Mouse (Mus musculus) right cerebral cortex, postnatal 14 days (tissue): Measurements from ENCODE around the gene Sox6.

Source experiments
- DNase-seq: peaks from one replicate; pipeline ENCODE4 v3.0.0; 2022

Sox6 gene

GRCm38 (mm10) chr7:115888561-115888960 is 150.0 kb downstream of the Sox6 start:
- DNase-seq: no peak

- no peak for DNase-seq
Observed at GRCm38 (mm10) chr7:115888120-115888519, 150.5 kb downstream of the Sox6 start.

DNA sequence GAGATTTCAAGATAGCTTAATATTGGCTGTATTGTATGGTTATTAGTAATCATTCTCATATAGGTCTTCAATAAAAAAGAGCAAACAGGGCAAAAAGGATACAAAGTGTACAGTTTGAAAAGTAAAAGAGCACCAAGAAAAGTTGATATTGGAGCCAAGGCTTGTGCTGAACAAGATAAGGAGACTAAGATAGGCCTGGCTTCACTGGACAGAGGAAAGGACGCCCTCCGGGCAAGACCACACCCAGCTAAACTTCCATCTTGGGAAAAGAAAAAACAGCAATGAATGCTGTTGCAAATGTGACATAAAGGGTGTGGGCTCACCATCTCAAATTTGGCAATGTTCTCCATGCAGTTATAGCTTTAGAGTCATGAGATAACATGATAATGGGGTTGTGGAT is 165.7 kb downstream of the Sox6 start:
- no peak for DNase-seq

GRCm38 (mm10) chr7:115868504-115868903 is 170.1 kb downstream of the Sox6 start:
- no peak for DNase-seq

DNA sequence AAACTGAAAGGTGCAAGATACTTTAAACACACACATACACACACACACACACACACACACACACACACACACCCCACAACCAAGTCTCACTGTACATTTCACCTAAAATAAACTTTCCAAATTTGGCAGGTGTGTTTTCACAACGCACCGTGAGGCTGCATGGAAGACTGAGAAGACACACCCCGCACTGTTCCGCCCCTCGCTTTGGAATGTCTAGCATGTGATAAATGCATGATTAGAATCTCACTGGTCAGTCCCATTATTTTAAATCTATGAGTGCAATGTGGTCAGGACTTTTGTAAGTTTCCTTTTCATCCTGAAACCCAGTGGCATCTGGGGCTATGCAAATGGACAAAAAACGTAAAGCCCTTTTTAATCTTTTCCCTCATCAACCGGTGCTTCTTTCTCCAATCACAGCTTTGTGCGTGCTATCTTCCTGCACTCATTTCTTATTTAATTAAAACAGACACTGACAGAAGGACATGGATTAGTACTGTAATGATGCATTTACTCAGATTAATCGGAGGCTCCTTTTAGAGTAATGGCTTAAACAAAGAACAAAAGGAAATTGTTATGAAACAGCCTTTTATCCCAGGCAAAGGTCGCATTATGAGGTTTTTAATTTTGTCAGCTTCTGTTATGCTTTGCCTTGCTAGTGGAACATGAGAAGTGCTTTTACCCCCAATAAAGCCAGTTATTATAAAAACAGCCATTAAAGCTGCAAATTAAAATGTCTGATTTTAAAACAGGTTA is 170.9 kb downstream of the Sox6 start:
- DNase-seq: no peak

- DNase-seq: no peak
Observed at GRCm38 (mm10) chr7:115866698-115867500, 171.7 kb downstream of the Sox6 start.

- no peak for DNase-seq
Observed at GRCm38 (mm10) chr7:115865979-115866697, 172.5 kb downstream of the Sox6 start.

GRCm38 (mm10) chr7:115865231-115865630 is 173.4 kb downstream of the Sox6 start:
- no peak for DNase-seq

- DNase-seq: no peak
Observed at GRCm38 (mm10) chr7:115864411-115864810, 174.2 kb downstream of the Sox6 start.

- no peak for DNase-seq
Observed at GRCm38 (mm10) chr7:115859691-115860401, 178.8 kb downstream of the Sox6 start.

- DNase-seq: no peak
Observed at GRCm38 (mm10) chr7:115851131-115851530, 187.5 kb downstream of the Sox6 start.

DNA sequence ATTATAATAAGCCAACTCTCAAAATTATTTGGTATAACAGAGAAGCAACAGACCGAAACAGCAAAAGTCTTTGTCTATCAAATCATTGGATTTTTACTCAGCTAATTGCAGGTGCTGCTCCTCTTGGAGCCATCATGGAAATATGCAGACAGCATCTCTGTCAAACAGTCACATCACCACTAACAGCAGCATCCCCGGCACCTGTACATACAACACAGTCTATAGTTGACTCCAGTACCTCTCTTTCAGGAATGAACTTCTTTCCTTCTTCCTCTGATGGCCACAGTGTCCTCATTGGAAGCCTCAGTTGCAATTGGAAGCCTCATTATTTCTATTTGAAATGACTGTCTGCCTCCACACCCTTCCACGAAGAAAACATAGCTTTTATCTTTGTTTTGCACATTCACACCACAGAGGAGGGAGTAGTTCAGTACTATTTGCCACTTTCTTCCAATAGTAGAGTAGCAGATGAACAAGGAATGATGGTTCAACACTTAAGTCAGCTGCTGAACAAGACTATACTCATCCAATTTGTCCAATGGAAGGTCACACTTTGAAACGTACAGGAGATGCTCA is 192.7 kb downstream of the Sox6 start:
- DNase-seq: no peak

DNA sequence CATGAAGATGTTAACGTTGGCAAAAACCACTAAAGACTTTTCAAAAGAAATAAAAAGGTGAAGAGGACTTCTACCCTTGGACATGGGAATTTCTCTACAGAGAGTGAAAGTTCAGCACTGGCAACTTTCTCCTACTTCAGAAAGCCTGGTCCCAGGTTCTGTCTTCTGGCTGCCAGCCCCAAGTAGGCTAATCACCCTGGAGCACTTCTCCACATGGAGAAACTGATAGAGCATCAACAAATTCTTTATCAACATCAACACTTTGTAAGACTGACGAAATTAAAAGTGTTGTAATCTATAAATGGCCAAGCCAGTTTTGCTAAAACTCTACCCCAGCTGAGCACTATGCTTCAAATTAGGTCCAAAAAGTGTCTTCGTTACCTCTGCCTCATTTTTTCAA is 193.7 kb downstream of the Sox6 start:
- no peak for DNase-seq

GRCm38 (mm10) chr7:115844431-115844830 is 194.2 kb downstream of the Sox6 start:
- no peak for DNase-seq

GRCm38 (mm10) chr7:115842251-115842650 is 196.3 kb downstream of the Sox6 start:
- no peak for DNase-seq

- no peak for DNase-seq
Observed at GRCm38 (mm10) chr7:115840613-115841012, 198.0 kb downstream of the Sox6 start.

- no peak for DNase-seq
Observed at GRCm38 (mm10) chr7:115835005-115835404, 203.6 kb downstream of the Sox6 start.

DNA sequence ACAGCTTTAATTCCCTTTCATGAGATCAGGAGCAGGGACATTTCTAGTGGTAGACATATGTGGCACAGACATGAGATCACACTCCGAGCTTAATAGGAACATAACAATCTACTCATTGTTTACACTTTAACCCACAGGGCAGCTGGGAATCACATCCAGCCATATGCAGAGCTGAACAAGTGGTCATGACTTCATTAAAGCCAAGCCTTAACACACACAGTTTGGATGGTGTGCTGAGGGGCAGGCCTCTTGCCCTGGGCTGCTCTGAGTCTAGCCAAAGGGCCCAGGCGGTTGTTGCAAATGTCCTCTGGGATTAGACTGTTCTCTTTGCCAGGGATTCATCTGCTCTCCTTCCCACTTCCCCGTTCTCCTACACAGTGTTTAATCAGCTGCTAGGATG is 204.9 kb downstream of the Sox6 start:
- DNase-seq: no peak

DNA sequence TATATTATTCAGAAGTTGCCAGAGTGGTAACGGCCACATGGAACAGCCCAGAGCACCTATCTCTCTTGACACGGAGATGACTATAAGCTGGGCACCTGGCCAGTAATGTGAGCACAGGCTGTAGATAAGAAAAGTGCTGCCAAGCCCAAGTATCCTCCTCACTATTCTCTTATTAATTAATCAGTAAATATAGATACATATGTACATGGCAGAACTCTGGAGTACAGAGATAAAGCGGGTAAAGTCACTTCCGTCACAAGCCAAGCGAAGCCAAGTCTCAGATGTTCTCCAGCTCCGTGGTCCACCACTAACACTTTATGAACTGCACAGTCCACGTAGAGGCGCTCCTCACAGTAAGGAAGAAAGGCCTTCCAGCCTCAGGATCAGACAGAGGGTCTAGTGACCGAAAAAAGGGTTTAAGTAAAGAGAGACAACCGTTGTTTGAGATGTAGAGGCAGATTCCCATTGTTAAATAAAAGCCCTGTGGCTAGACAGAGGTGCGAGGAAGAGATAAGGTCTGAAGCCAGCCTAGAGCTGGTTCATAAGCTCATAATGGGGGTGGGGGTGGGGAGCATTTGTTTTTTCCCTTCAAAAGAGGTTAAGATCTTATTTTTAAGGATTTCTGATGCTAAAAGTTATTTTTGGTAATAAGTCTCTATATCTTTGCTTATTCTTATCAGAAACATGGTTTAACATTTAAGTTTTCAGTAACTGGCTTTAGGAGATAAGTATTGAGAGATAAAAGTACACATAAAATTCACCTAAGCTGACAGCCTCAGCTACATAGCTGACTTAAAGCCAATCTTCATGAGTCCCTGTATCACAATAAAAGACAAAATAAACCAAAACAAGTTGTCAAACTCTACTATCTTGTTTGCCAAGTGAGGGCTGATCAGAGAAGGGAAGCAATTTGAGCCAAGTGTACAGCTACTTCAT is 207.4 kb downstream of the Sox6 start:
- no peak for DNase-seq

- no peak for DNase-seq
Observed at GRCm38 (mm10) chr7:115830366-115830765, 208.2 kb downstream of the Sox6 start.

- no peak for DNase-seq
Observed at GRCm38 (mm10) chr7:115829756-115830155, 208.8 kb downstream of the Sox6 start.
